ENCODE assay signal across 8 mouse cellular contexts in genomic region chr16:3846711-3847518, GRCm38 (mm10). TPM values are rescaled to one million over a fixed set of nuclear protein-coding genes. Genes with fewer than 3 reads are reported as not detected.
DNase-seq lines count a peak whose midpoint lies in the region; ATAC-seq lines count a peak whose summit lies in the region.

Gene Zfp174 (plus strand): TSS chr16:3847268.

- peak; percentile 98 for DNase-seq in adipocyte (ENCODE audit: low spot score)
- peak; percentile 97 for DNase-seq in embryo, embryonic 10 days (ENCODE audit: low spot score)
- DNase-seq in gastrocnemius, postnatal 10 days, result peak; percentile 83
- DNase-seq in induced T-regulatory cell, adult 2 months (ENCODE audit: low read depth), result peak; percentile 96
- peak; percentile 94 to 95 for DNase-seq in left cerebral cortex, adult 9 months (ENCODE audit: low spot score in 2 of 2)
- peak; percentile 90 for DNase-seq in right cerebral cortex, postnatal 14 days
- peak; percentile 91 to 94 for DNase-seq in urinary bladder, postnatal 36 days (ENCODE audit: low spot score in 2 of 2)

- peak; percentile 98 for ATAC-seq in megakaryocyte progenitor cell, adult 5-6 weeks (replicated peaks; ENCODE audit: poor library complexity)

RNA-seq across cellular contexts. Expression of gene Zfp174, which starts in this region (rescaled TPM):
- total RNA-seq in gastrocnemius, postnatal 10 days (2021), result 1 to 10 TPM; 1.2 to 1.6 TPM
- total RNA-seq in megakaryocyte progenitor cell, adult 5-6 weeks (2015), result 0.32 and 0.49 TPM in 2 replicates
- 0.51 and 0.92 TPM in 2 replicates for total RNA-seq in megakaryocyte progenitor cell, adult 5-6 weeks (2017)

Comparison
In these comparisons a context has a peak if more than half of its experiments do, and no peak if none do; other contexts are left out.
1. Peak in every context shown above with its lines: DNase-seq and ATAC-seq.
2. Peak in ATAC-seq in megakaryocyte progenitor cell, adult 5-6 weeks; RNA of the gene not detected or under 1 TPM.